Mouse (Mus musculus): ENCODE measurements around the gene Gm49383.
A peak's percentile ranks its signal among the peaks of the same experiment; 100 is the strongest.
"Not testable (repeated sequence)": the region's sequence is repeated elsewhere in the genome, so short reads cannot be mapped to it uniquely, and the experiment has no call there.

Gene Gm49383

DNA sequence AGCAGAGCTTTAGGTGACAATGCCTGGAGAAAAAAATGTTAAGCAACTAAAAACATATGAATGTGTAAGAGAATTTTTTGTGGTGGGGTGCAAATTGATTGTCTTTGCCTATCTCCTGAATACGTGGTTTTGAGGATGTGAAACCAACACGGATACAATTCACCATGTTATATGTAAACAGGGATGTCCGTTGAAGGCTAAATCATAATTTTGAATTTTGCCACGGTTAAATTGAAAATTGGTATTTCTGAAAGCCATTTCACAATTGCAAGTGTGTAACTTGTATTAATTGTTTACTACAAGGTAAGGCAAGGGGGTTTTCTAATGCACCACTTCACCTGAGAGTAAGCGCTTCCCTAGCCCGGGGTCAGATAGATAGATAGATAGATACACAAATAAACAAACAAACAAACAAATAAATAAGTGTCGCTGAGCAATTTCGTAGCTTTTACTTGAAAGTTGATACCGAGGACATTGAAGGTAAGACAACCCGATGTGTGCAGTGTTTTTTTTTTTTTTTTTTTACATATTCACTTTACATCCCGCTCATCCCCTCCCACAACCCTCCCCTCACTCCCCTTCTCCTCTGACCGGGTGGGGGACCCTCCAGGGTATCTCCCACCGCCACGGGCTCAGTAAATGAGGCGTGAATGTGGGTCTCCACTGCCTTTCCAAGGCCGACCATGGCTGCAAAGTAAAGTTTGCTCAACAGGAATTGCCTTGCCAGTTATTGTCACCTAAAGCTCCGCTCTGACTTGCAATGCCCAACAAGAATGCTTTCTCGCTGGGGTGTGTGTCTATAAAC, 29.0 kb downstream of the Gm49383 start:
- no peak for DNase-seq (ENCODE audit: low read depth in 2 of 2, low spot score in 2 of 2)

DNA sequence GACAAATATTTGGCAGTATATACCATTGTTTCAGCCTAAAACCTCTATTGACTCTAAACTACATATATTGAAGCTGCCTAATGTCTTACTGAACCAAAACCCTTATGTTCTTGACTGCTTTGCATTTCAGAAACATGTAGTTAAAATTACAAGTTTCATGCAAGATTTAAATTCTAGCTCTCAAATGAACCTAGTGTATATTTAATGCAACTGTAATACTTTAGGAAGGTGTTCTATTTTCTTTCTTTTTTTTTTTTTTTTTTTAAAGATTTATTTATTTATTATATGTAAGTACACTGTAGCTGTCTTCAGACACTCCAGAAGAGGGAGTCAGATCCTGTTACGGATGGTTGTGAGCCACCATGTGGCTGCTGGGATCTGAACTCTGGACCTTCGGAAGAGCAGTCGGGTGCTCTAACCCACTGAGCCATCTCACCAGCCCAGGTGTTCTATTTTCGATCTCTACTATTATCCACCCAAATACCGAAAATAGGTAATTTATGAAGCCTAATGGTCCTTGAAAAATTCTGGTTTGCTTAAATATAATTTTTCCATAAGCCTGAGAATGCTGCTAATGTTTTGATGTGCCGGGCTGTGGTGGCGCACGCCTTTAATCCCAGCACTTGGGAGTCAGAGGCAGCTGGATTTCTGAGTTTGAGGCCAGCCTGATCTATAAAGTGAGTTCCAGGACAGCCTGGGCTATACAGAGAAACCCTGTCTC, 29.9 kb downstream of the Gm49383 start:
- not testable (repeated sequence) for DNase-seq (ENCODE audit: low read depth in 2 of 2, low spot score in 2 of 2)

- no peak for DNase-seq (ENCODE audit: low read depth in 2 of 2, low spot score in 2 of 2)
Measured at GRCm38 (mm10) chr12:69164904-69165303, 32.0 kb downstream of the Gm49383 start.

GRCm38 (mm10) chr12:69163586-69163985, 33.3 kb downstream of the Gm49383 start:
- DNase-seq (ENCODE audit: low read depth in 2 of 2, low spot score in 2 of 2), result not testable (repeated sequence)

GRCm38 (mm10) chr12:69160677-69161076, 36.2 kb downstream of the Gm49383 start:
- not testable (repeated sequence) for DNase-seq (ENCODE audit: low read depth in 2 of 2, low spot score in 2 of 2)

DNA sequence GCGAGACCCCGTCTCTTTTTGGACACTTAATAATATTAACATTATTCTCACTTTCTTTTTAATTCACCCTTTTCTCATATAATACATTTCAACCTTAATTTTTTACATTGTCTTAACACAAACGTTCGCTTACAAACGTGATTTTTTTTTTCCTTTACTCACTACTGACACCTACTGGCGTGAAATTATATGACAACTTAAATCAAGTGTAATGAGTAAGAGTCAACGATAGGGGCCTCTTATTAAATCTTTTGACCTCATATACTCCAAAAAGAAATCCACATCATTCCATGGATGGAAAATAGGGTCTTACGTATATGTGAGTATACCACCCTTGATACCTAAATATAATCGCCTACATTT, 37.3 kb downstream of the Gm49383 start:
- DNase-seq (ENCODE audit: low read depth in 2 of 2, low spot score in 2 of 2), result peak; percentile 36 to 56

- DNase-seq (ENCODE audit: low read depth in 2 of 2, low spot score in 2 of 2), result peak; percentile 95 to 98
Measured at GRCm38 (mm10) chr12:69158765-69159577, 37.9 kb downstream of the Gm49383 start, which contains the start of gene Rps29. Gene Rps29, minus strand, starts transcription at chr12:69159186.

DNA sequence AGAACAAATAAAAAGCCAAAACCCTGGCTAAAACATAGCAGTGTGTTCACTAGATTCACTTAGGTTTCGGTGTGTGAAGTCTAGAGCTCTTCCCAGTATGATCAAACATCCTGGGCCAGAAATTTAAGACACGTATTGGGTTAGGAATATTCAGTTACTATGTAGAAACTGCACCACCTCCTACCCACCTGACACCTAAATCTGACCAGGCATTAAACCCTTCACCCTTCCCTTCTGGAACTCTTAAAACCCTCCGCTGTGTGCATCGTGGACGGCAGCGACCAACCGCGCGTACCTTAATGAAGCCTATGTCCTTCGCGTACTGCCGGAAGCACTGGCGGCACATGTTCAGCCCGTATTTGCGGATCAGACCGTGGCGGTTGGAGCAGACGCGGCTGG, 38.5 kb downstream of the Gm49383 start:
- DNase-seq (ENCODE audit: low read depth in 2 of 2, low spot score in 2 of 2), result no peak

DNA sequence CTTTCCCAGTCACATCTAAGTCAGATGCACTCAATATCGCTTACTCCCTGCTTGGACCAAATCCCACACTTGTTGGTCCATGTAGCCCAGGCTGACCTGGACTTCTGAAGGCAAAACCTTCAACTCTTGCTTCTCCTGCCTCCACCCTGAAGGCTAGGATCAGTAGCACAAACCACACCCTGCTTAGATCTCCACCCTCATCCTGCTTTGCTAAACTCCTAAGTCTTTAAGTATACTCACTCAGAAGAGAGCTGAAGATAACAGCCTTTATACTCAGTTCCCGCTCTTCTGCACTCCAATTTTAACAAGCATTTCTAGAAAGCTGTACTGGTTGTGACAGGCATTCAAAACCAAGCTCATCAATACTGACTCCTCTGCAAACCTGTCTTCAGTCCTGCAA, 39.8 kb downstream of the Gm49383 start:
- DNase-seq (ENCODE audit: low read depth in 2 of 2, low spot score in 2 of 2), result no peak

GRCm38 (mm10) chr12:69156436-69156835, 40.5 kb downstream of the Gm49383 start:
- DNase-seq (ENCODE audit: low read depth in 2 of 2, low spot score in 2 of 2), result no peak

DNA sequence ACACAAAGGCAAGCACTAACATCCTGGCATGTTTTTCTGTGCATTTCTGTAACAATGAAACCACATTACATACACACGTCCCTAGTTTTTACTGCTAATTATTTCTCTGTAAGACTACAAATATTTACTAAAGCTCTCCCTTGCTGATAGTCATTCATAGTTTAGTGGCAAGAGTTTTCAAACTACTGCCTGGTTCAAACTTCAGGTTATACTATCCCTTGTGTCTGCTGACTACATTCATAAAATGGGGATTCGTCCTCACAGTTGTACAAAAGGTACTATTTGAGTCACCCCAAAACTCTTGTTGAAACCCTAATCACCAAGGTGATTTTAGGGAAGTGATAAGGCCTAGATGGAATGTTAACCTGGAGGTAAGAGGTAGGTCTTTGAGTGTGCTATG, 41.0 kb downstream of the Gm49383 start:
- no peak for DNase-seq (ENCODE audit: low read depth in 2 of 2, low spot score in 2 of 2)

- no peak for DNase-seq (ENCODE audit: low read depth in 2 of 2, low spot score in 2 of 2)
Measured at GRCm38 (mm10) chr12:69150049-69150448, 46.9 kb downstream of the Gm49383 start.

DNA sequence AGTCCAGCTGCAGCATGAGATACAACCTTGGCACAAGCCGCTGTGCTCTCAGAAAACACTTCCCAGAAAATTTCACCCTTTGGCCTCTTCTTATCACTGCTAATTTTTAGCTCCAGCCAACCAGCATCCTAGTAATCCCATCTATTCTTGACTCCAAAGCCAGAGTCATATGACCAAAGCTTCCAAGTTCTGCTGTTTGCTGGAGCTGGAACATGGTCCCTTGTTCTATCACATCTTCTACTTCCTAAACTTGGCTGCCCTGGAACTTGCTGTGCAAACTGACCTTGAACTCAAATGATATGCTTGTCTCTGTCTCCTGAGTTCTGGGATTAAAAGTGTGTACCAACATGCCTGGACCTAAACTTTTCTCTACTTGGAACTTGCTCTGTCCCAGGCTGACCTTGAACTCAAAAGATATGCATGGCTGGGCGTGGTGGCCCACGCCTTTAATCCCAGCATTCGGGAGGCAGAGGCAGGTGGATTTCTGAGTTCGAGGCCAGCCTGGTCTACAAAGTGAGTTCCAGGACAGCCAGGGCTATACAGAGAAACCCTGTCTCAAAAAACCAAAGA, 49.7 kb downstream of the Gm49383 start:
- no peak for DNase-seq (ENCODE audit: low read depth in 2 of 2, low spot score in 2 of 2)

DNA sequence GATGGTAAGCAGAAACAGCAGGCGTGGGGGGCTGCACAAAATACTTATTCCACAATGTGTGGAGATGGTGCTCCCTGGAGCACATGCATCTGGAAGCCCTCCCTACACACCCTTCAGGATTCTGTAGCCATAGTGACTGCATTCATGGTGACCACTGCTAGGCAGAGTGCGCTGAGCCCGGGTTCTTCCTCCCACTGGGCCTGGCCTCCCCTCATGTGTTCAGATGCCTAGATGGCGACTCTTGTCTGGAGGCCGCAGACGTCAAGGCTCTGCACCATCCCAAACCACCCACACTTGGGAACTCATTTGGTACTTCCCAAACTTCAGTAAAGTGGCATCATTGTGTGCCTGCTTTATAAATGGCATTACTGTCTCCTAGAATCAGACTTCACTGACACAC, 53.4 kb downstream of the Gm49383 start:
- DNase-seq (ENCODE audit: low read depth in 2 of 2, low spot score in 2 of 2), result no peak

GRCm38 (mm10) chr12:69139841-69140240, 57.1 kb downstream of the Gm49383 start:
- DNase-seq (ENCODE audit: low read depth in 2 of 2, low spot score in 2 of 2), result no peak

- DNase-seq (ENCODE audit: low read depth in 2 of 2, low spot score in 2 of 2), result no peak
Measured at GRCm38 (mm10) chr12:69139201-69139600, 57.7 kb downstream of the Gm49383 start.

Data from CD8-positive naive resting alpha-beta T cell, adult 2 months (primary cell).